Mouse (Mus musculus) c-Kit-positive CD71-positive TER-119-positive erythroid progenitor cells, embryonic 14.5 days (primary cell): Measurements from ENCODE around the gene Hoxd3.

Experiments
- DNase-seq: peaks from one replicate; pipeline ENCODE4 v3.0.0-alpha.2; 2013; ENCODE audit warnings: low spot score

The Hoxd3 gene

DNA sequence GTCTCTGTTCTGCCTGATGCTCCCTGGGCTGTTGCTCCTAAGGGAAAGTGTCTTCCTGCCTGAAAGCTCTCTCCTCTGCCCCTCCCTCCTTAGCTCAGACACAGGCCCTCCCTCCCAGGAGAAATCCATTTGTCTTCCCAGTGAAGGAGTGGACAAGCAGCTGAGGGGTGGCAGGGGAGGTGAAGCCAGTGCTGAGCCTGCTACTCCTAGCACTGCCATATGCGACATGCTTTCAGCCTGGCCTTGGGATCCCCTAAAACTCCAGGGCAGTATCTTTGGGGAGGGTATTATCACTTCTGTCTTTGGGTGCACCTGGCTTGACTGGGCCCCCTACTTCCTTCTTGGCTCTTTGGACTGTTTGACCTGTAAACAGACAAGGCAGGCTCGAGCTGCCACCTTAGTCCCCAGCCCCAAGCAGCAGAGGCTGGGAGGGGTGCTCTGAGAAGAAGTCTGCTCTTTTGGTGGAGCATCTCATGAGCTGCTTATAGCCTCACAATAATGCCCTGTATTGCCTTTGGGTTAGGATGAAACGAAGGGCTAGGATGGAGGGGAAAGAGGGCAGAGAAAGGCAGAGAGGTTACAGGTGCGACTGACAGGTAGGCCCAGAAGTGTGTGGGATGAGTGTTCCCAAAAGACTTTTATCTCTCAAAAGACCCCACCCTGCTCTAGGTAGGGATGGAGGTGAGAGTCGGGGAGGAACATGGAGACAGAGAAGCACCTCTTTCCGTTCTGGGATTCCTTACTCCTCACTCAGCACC, 34.0 kb downstream of the Hoxd3 start:
- no peak for DNase-seq

DNA sequence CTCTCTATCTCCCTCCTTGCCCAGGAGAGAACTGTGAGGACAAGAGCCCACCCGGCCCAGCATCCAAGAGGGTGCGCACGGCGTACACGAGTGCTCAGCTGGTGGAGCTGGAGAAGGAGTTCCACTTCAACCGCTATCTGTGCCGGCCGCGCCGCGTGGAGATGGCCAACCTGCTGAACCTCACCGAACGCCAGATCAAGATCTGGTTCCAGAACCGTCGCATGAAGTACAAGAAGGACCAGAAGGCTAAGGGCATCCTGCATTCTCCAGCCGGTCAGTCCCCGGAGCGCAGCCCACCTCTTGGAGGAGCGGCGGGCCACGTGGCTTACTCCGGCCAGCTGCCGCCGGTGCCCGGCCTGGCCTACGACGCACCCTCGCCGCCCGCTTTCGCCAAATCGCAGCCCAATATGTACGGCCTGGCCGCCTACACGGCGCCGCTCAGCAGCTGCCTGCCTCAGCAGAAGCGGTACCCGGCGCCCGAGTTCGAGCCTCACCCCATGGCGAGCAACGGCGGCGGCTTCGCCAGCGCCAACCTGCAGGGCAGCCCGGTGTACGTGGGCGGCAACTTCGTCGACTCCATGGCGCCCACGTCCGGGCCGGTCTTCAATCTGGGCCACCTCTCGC, 34.7 kb downstream of the Hoxd3 start:
- no peak for DNase-seq

DNA sequence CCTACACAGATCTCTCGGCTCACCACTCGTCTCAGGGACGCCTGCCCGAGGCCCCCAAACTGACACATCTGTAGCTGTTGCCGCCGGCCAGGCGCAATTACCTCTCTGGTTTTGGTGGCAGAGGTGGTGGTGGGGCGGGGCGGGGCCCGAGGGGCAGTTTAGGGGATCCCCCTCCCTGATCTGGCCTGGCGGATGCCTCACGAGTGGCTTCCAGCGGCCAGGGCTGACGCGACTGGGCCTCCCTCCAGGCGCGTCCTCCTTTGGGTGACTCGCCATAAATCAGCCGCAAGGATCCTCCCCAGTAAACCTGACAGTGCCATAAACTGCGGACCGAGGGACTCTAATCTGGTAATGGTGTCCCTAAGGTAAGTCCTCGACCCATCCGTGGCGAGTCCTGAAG, 35.3 kb downstream of the Hoxd3 start:
- no peak for DNase-seq

DNA sequence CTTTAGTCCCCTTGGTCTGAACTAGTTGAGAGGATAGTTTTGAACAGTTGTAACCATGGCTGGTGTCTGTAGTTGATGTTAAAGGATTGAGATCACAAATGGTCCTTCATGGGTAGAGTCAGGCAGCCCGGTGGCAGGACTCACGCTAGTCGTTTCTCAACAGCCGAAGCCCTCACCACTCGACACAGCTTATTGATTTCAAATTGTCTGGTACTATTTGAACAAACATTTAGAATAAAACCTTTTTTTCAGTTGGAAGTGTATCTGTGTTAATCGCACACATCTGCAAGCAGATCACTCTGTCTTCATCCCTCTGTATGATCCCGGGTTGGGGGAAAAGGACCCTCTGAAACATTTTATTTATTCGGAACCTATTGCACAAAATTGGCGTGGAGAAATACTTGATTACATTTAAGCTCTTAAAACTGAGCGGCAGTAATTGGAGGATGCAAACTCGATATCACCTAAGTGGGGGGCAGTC, 36.0 kb downstream of the Hoxd3 start:
- no peak for DNase-seq

DNA sequence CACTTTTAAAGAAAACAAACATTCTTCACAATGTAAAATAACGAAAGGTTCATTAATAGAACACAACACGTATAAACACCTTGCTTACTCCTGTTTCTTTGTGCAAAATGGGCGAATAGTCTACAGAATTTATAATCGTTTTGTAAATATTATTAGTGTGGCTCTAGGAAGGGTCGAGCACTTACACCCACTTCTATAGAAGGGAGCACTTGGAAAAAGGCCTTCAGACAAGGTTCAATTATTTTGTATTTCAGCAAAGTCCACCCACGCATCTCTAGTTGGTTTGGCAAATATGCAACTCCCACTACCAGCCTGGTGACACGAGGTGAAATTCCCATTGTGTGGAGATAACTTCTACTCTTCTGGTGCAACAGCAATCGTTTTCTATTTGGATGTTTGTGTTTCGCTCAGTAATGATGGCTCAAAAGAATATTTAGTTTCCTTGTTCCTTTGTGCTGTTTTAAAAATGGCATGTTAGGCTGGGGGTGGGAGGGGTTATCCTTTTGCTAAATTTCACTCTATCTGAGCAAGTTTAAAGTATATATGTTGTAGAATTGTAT, 36.8 kb downstream of the Hoxd3 start:
- DNase-seq, result no peak

DNA sequence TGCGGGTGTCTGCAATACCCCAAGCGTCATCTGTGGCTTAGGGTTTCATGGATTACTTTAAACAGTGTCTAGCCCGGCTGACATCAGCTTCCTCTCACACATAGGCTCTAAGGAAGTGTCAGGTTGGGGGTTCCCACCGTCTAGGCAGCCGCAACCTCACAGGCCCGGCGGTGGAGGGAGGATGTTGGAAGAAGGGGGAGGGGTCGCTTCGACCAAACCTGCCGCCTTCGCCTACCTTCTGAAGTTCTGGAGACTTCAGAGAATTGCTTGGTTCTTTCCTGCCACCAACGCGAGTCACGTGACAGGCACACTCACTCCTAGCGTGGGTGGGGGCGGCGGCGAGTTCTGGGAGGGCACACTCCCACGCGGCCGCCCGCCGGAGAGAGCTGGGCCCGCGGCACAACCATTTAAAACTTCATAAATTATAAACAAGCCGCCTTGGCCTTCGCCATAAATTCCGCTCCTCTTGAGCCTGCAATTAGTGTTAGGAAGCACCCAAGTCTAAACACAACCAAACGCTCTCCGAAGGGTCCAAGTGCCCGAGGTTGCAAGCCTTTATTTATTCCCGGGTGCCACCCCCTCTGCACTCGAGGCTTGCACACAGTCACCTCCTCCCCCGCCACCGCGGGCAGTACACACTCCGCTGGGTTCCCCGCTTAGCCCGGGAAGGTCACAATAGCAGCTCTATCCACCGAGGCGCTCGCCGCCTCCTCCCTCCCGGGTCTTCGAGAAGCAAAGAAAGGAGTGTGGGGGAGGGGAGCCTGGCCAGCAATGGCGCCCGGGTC, 37.8 kb downstream of the Hoxd3 start:
- DNase-seq, result no peak

DNA sequence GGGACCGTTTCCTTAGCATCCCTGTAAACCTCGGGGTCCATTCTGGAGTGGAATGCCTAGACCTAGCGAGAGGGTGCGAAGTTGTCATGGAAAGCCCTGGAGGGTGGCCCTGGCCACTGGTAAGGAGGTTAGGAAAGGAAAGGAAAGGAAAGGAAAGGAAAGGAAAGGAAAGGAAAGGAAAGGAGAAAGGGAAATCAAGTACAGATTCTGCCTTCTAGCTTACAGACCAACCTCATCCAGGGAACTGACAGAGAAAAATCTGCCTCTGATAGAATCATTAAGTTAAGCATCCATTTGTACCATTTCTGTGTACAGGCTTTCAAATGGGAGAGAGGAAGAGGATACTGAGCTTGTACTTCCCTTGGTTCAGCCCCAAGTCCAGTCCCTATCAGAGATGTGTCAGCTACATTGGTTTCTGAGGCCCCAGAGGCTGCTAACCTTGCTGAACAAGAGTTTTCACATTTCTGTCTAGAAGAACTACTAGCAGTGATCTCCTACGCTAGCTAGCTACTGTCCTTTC, 39.1 kb downstream of the Hoxd3 start:
- no peak for DNase-seq

DNA sequence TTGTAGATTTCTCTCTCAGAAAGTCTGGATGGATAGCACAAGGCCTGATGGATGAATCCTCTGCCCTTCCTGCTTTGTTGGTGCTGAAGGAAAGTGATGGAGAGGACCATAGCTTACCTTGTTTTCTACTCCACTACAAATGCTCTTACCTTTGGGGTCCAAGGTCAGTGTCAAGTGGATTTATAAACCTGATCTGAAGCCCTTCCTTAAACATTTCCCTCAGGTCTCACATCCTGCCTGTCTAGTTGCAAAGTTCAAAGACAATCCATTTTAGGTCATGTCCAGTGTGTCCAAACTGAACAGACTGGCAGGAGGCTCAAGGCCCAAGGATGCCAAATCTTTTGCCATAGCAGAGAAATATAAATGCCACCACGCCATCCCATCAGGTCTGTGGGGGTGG, 40.1 kb downstream of the Hoxd3 start:
- DNase-seq, result no peak

DNA sequence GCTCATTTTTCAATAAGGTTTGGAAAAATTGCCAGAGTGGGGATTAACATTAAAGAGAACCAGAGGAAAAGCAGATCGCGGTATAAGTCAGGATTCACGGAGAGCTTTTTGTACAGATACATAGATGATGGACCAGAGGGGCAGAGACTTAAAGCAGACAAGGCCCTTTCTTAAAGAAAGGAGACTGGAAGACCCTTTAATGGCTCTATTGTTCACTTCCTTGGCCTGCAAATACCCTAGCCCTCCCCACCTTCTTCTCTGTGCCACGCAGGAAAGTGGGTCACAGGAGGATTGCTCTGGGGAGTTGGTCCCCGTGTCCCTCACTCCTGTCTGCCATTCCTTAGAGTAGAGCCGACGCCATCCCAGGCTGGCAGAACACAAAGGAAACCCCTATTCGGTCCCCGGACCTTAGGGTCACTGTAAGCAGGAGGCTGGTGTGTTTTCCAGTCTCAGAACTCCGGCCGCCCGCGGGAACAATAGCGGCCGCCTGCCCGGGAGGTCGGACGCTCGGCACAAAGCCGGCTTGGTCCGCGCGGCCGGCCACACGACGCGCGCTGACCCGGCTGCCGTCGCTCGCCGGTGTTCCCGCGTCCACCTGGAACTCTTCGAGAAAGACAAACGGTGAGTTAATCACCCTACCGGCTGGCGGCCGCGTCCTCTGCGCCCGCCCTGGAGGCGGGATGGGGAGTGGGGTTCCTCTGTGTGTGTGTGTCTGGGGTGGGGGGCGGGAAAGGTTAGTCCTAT, 40.9 kb downstream of the Hoxd3 start:
- DNase-seq, result no peak

DNA sequence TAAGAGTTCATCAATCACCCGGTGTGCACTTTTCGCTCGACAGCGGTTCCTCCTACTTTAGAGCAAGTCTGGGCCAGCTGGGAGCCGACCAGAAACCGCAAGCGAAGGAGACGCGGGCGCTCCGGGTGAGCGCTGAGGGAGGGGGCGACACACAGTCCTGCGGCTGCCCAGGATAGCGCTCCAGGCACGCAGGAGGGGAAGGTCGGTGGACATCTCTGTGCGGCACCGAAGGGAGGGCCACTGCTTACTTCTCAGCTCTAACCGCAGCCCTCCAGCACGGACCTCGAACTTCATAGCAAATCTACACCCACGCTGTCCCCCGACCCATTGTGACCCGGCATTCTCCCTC, 41.4 kb downstream of the Hoxd3 start:
- DNase-seq, result no peak

DNA sequence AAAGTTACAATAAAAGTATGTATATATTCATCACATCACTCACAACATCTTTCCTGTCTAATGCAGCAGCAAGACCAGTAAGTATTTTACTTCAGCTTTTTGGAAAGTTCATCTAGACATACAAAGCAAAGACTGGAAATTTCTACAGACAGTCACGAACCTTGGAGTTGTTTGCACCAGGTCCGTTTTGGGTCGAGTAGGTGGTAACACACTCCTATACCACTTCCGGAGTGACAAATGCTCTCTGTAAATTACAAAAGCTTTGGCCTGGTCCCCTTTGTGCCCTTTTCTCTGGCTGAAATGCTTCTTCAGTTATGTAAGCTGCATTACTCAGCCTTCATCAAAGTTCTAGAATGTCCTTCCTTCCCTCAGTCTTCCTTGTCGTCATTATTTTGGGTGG, 42.0 kb downstream of the Hoxd3 start:
- DNase-seq, result no peak

DNA sequence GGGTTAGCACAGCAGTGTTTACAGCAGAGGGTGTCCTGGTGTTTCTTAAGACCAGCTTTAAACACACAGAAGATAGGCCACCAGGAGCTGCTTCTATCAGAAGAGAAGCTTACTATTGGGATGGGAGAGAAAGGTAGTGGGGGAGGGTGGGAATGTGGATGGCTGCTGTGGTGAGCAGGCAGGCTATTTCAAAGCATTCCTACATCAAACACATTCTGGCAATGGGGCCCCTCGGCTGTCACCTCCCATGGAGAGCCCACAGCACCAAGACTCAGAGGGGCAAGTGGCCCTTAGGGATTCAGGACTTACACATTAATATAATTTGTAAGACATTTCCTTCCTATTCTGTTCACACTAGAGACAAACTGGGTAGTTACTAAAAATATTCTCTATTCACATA, 48.4 kb downstream of the Hoxd3 start:
- DNase-seq, result no peak

DNA sequence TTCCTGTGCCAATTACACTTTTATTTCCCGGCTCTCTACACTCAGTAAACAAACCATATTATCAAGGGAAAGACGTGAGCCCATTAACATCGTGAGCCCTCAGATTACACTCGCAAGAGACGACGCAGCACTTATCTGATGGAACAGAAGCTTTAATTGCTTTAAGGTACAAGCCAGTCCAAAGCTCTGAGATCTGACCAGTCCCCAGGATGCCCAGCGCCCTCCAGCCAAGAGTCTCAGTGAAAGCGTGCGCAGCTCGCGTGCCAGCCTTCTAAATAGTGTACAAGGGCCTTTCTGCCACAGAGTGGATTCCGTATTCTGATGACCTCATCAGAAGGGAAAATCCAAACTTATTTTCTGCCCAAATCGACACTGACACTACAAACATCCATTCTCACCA, 50.2 kb downstream of the Hoxd3 start:
- no peak for DNase-seq

DNA sequence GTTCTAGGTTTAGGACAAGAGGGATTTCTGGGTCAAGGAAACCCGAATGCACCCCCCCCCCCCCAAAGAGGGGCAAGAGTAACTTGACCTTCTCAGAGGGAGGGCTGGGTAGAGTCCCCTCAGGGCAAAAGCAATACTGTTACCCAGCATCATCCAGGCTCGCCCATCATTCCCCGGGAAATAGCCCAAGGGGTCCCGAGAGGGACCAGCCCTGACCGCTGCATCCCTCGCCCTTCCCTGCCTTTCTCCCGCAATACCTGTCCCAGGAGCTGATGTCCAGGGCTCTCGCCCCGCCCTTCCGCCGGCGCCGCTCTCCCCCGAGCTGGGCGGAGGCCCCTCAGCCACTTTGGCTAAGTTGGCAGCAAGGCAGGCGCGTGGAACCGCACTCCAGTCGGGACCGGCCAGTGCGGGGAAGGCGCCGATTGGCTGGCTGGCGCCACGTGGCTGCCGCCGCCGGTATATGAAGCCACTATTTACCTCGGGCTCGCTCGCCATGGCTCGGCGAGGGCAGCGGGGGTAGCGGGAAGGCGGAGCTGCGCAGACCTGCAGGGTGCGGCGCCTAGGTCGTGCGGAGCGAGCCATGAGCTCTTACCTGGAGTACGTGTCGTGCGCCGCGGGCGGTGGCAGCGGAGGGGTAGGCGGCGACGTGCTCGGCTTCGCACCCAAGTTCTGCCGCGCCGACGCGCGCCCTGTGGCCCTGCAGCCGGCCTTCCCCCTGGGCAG, 51.0 kb downstream of the Hoxd3 start, which contains the start of gene Hoxd1:
Gene Hoxd1, plus strand, starts transcription at position 459 of the 723 bp plus-strand sequence.
- no peak for DNase-seq

DNA sequence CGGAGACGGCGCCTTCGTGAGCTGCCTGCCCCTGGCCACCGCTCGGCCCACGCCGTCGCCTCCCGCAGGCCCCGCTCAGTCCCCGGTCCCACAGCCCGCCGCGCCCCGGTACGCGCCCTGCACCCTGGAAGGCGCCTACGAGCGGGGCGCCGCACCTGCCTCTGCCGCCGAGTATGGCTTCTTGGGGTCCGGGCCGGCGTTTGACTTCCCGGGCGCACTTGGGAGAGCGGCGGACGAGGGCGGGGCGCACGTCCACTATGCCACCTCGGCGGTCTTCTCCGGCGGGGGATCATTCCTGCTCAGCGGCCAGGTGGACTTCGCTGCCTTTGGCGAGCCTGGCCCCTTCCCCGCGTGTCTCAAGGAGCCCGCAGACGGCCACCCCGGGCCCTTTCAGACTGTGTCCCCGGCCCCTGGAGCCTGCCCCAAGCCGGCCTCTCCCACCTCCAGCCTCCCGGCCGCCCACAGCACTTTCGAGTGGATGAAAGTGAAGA, 51.6 kb downstream of the Hoxd3 start:
- no peak for DNase-seq

DNA sequence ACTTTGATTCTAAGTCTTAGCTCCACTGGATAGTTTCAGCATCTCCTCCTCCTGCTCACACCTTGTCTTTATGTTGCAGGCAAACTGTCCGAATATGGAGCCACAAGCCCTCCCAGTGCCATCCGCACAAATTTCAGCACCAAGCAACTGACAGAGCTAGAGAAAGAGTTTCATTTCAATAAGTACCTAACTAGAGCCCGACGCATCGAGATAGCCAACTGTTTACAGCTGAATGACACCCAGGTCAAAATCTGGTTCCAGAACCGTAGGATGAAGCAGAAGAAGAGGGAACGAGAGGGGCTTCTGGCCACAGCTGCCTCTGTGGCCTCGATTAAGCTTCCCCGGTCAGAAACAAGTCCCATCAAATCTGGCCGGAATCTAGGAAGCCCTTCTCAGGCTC, 52.2 kb downstream of the Hoxd3 start:
- DNase-seq, result no peak

DNA sequence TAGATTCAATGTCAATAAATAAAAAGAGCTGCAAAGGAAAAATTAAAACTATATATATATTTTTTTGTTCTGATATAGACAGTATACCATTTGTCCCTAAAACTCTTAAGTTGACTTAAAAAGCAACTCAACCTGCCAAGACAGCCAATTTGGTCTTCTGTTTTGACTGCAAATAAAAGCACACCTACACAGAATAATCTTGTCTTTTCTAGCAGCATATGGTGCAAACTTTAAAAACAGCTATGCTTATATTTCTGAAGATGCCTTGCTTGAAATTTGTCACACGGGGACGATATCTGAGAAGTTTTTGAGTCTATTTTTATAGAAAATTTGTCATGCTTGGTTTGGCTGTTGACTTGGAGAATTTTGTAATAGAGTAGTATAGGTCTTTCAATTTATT, 62.6 kb downstream of the Hoxd3 start:
- no peak for DNase-seq

DNA sequence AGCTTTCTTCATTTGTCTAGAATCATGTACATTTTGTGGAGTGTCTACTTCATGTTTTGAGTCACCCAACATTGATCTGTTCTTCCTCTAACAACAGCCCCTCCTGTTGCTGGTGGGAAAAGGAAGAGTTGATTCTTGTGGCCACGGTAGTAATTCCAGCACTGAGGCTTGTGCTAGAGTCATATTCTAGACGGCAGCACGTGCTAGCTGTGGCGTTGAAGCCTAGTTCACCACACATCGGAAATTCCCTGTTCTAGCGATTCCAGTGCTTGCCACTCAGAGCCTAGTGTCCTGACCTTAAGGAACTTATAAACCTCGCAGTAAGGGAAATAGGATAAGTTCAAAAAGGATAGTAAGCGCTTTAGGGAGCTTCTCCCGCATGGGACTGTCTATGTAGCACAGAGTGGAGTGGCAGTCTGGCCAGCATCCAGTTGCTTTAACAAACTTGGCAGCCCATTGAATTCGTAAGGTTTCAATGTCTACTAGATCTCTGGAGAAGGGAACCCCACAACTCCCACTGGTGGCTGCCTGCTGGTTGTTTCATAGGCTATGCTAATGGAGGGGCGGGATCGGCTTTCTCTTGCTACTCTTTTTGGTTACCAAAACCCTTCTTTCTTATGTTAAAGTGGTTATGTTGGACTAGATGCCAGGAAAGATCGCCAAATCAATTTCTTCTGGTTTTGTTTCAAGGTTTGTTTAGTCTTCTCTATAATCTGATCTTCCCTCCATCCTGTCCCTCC, 66.0 kb downstream of the Hoxd3 start:
- no peak for DNase-seq

DNA sequence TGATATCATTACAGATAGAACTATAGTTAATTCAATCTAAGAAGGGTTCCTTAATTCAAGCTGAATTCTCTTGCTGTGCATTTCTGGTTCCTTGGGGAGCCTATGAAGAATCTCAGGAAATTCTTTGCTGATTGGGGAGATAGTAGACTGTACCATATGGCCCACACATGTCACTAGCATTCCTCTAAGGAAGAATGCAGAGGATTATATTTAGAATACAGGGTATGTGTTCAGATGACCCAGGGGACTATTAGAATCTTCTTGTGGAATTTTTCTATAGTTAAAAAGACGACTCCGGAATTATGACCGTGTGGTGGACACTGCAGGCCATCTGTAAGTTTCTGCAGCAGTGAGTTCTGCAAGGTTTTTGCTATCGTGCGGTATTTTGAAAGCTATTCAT, 69.7 kb downstream of the Hoxd3 start:
- no peak for DNase-seq

DNA sequence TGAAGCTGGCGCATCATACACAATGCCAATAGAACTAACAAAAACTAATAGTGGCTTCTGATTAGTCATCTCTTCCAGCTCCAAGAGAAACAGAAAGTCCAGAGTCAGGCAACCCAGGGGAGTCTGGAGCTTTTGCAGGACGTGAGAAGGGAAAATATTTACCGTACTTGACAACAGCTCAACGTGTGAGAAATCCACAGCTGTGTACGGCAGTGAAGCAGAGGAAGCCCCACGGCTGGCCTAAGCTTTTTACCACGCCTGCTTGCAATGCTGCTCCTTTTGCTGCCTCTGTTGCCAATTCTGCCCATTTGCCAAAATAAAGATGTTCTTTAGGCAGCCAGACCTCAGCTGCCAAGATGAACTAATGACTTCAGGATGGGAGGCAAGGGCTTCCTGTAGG, 83.8 kb downstream of the Hoxd3 start:
- DNase-seq, result no peak
